Mouse (Mus musculus) megakaryocyte, embryonic 14.5 days (primary cell): ENCODE data around the gene Lcorl. TPM values are rescaled to one million over a fixed set of nuclear protein-coding genes. Genes with fewer than 3 reads are reported as not detected.

Experiments
- H3K27me3 ChIP-seq: replicated peaks from 2 replicates; pipeline ENCODE3; 2012; ENCODE audit warnings: inconsistent platforms
- H3K36me3 ChIP-seq: replicated peaks from 2 replicates; pipeline ENCODE3; 2012; ENCODE audit warnings: low read length, inconsistent platforms, mixed read lengths
- H3K4me1 ChIP-seq: 2 replicates; pipeline ENCODE4 v1.6.1; 2012; ENCODE audit warnings: inconsistent platforms
- H3K4me3 ChIP-seq: replicated peaks from 2 replicates; pipeline ENCODE3; 2012; ENCODE audit warnings: moderate library complexity, mild to moderate bottlenecking, inconsistent platforms
- H3K9me3 ChIP-seq: 2 replicates; pipeline ENCODE4 v1.6.1; 2012; ENCODE audit warnings: inconsistent platforms
- FLI1 ChIP-seq: IDR thresholded peaks from 2 replicates; pipeline ENCODE4 v1.6.1; 2012; ENCODE audit warnings: low read length, inconsistent platforms, mixed read lengths
- GATA1 ChIP-seq: IDR thresholded peaks from 3 replicates; pipeline ENCODE4 v1.6.1; 2012; ENCODE audit warnings: mixed read lengths, low read length, inconsistent platforms, borderline replicate concordance
- polyA plus RNA-seq: library from polyadenylated mRNA; stranded (reverse); fragments of >175 nt; gene quantifications from 2 replicates; pipeline ENCODE4 v1.2.3, GENCODE M21; 2012; ENCODE audit warnings: low replicate concordance; ENCODE audit not compliant: insufficient read depth

Lcorl gene
- polyA plus RNA-seq, 1 experiment, result 6.0 TPM

GRCm38 (mm10) chr5:45718848-45719488, 138.4 kb downstream of the Lcorl start:
- TF ChIP-seq FLI1 (no peak), GATA1 (no peak)
- no peak overlapping the region for H3K4me3 ChIP-seq
- H3K36me3 ChIP-seq, result no peaks in the 10 kb centered on the region
- no peaks in the 10 kb centered on the region for H3K27me3 ChIP-seq
- no peaks in the 10 kb centered on the region for H3K9me3 ChIP-seq
- peaks cover 4% of the 10 kb centered on the region; the same call in 1 of the 2 replicates for H3K4me1 ChIP-seq

GRCm38 (mm10) chr5:45709653-45710052, 147.8 kb downstream of the Lcorl start:
- Histone ChIP-seq H3K36me3 (peaks cover 45% of the 10 kb centered on the region), H3K27me3 (no peaks in the 10 kb centered on the region), H3K4me3 (no peak overlapping the region), H3K9me3 (no peaks in the 10 kb centered on the region), H3K4me1 (peaks cover 6% of the 10 kb centered on the region)
- no peak for TF ChIP-seq FLI1
- TF ChIP-seq GATA1, result no peak

- H3K4me1 ChIP-seq, result peaks cover 6% of the 10 kb centered on the region
- no peaks in the 10 kb centered on the region for H3K9me3 ChIP-seq
- peaks cover 60% of the 10 kb centered on the region for H3K36me3 ChIP-seq
- no peak overlapping the region for H3K4me3 ChIP-seq
- no peak for TF ChIP-seq GATA1
- TF ChIP-seq FLI1, result no peak
- no peaks in the 10 kb centered on the region for H3K27me3 ChIP-seq
Observed at GRCm38 (mm10) chr5:45706811-45707210, 150.6 kb downstream of the Lcorl start.

GRCm38 (mm10) chr5:45691678-45692077, 165.7 kb downstream of the Lcorl start:
- H3K4me3 ChIP-seq, result no peak overlapping the region
- no peaks in the 10 kb centered on the region for H3K9me3 ChIP-seq
- peaks cover 8% of the 10 kb centered on the region for H3K4me1 ChIP-seq
- peaks cover 49% of the 10 kb centered on the region for H3K36me3 ChIP-seq
- TF ChIP-seq GATA1, result no peak
- no peak for TF ChIP-seq FLI1
- no peaks in the 10 kb centered on the region for H3K27me3 ChIP-seq

GRCm38 (mm10) chr5:45690802-45691201, 166.6 kb downstream of the Lcorl start:
- H3K4me3 ChIP-seq, result no peak overlapping the region
- TF ChIP-seq FLI1, result no peak
- no peak for TF ChIP-seq GATA1
- peaks cover 45% of the 10 kb centered on the region for H3K36me3 ChIP-seq
- peaks cover 8% of the 10 kb centered on the region for H3K4me1 ChIP-seq
- H3K27me3 ChIP-seq, result no peaks in the 10 kb centered on the region
- H3K9me3 ChIP-seq, result no peaks in the 10 kb centered on the region

- TF ChIP-seq FLI1, result no peak
- no peak for TF ChIP-seq GATA1
- H3K36me3 ChIP-seq, result peaks cover 43% of the 10 kb centered on the region
Observed at GRCm38 (mm10) chr5:45689152-45689551, 168.3 kb downstream of the Lcorl start.

GRCm38 (mm10) chr5:45686223-45686622, 171.2 kb downstream of the Lcorl start:
- no peak for TF ChIP-seq FLI1
- no peak for TF ChIP-seq GATA1
- Histone ChIP-seq H3K4me1 (peaks cover 11% of the 10 kb centered on the region), H3K36me3 (peaks cover 44% of the 10 kb centered on the region), H3K27me3 (no peaks in the 10 kb centered on the region), H3K4me3 (no peak overlapping the region), H3K9me3 (no peaks in the 10 kb centered on the region)

More at GRCm38 (mm10) chr5:45689152-45689551, 168.3 kb downstream of the Lcorl start:
- Histone ChIP-seq H3K4me1 (peaks cover 11% of the 10 kb centered on the region), H3K27me3 (no peaks in the 10 kb centered on the region), H3K4me3 (peak overlapping the region; percentile 42), H3K9me3 (no peaks in the 10 kb centered on the region)

GRCm38 (mm10) chr5:45685243-45685642, 172.2 kb downstream of the Lcorl start:
- no peaks in the 10 kb centered on the region for H3K9me3 ChIP-seq
- H3K4me1 ChIP-seq, result peaks cover 16% of the 10 kb centered on the region
- no peak for TF ChIP-seq FLI1
- no peak for TF ChIP-seq GATA1
- no peak overlapping the region for H3K4me3 ChIP-seq
- peaks cover 47% of the 10 kb centered on the region for H3K36me3 ChIP-seq
- H3K27me3 ChIP-seq, result no peaks in the 10 kb centered on the region

- H3K9me3 ChIP-seq, result no peaks in the 10 kb centered on the region
- peaks cover 47% of the 10 kb centered on the region for H3K36me3 ChIP-seq
- H3K27me3 ChIP-seq, result no peaks in the 10 kb centered on the region
- H3K4me3 ChIP-seq, result no peak overlapping the region
- peaks cover 11% of the 10 kb centered on the region; the same call in 1 of the 2 replicates for H3K4me1 ChIP-seq
- TF ChIP-seq FLI1 (no peak), GATA1 (no peak)
Observed at GRCm38 (mm10) chr5:45683388-45683787, 174.0 kb downstream of the Lcorl start.

- Histone ChIP-seq H3K4me3 (no peak overlapping the region), H3K36me3 (peaks cover 49% of the 10 kb centered on the region), H3K27me3 (no peaks in the 10 kb centered on the region), H3K9me3 (no peaks in the 10 kb centered on the region), H3K4me1 (peaks cover 25% of the 10 kb centered on the region)
- no peak for TF ChIP-seq GATA1
- no peak for TF ChIP-seq FLI1
Observed at GRCm38 (mm10) chr5:45679955-45680354, 177.5 kb downstream of the Lcorl start.
